Mouse (Mus musculus): ENCODE results near the gene Dazap1. TPM values are rescaled to one million over a fixed set of nuclear protein-coding genes. Genes with fewer than 3 reads are reported as not detected.

Gene Dazap1
- total and polyA plus RNA-seq, 2 experiments from 2014 or later, result 30.3 to 96.2 TPM

DNA sequence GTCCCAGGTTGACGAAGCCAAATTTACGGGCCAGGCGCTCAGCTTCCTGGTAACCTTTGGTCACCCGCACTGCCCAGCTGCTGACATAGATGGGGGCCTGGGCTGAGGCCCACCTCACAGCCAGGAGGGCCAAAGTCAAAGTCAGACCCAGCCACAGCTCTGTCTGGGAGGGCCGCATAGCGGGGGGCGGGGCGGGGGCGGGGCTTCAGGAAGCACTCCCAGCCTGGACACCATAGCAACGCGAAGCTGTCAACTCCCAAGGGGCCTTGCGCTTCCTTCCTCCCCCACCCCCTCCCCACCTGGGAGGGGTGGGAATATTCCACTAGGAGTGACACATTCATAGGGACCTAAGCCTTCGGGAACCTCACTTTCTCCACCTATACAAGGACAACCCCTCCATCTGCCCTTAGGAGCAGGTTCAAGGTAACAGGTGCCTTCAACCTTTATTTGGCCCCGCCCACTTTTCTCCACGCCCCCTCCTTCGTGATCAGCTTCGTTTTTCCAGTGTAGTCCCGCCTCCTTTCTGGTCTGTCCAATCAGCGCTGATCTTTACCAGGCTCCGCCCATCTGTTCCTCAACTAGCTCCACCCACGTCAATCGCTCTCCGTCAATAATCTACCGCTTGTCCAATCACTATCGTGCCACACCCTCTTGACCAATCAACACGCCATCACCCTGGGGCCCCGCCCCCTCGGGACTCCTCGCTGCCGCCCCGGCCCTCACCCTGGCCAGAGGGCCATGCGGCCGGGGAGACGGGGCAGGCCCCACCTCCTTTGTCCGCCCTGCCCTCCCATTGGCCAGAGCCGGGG is 68.2 kb downstream of the Dazap1 start, which contains the start of the genes Pcsk4 and Reep6:
Pcsk4 (minus strand) TSS at position 226 of the 809 bp plus-strand sequence.
Reep6 (plus strand) TSS at position 681 of the 809 bp plus-strand sequence.
- H3K27ac ChIP-seq (ENCODE audit: low read depth), result no peak within 1 kb of the TSS
- H3K4me3 ChIP-seq (ENCODE audit: low read depth, low read length), result peak within 1 kb of the TSS; percentile 33
- 7% methylated on average over 35 of the region's 36 CpGs for WGBS
- TF ChIP-seq EP300 (IDR thresholded peaks at IDR 0.05; ENCODE audit: low read depth) (no peak), CTCF (IDR thresholded peaks at IDR 0.05; ENCODE audit: low read depth) (no peak)
- DNase-seq (ENCODE audit: low spot score) (peak; percentile 96), ATAC-seq (ENCODE audit: insufficient read depth, low read depth) (peak; percentile 95)
- H3K4me2 ChIP-seq (ENCODE audit: low read depth, low read length), result peak within 1 kb of the TSS; percentile 62
- no peaks in the 10 kb centered on the region for H3K36me3 ChIP-seq (replicated peaks; ENCODE audit: control insufficient read depth, insufficient read depth, low read length)
- H3K9ac ChIP-seq (replicated peaks; ENCODE audit: low read depth, low read length), result no peak within 1 kb of the TSS
- H3K27me3 ChIP-seq (ENCODE audit: control insufficient read depth, insufficient read depth, low read length), result peaks cover 35% of the 10 kb centered on the region
- peaks cover 4% of the 10 kb centered on the region; the same call in 1 of the 2 replicates for H3K4me1 ChIP-seq (ENCODE audit: control insufficient read depth, insufficient read depth)
- no peaks in the 10 kb centered on the region for H3K9me3 ChIP-seq (replicated peaks; ENCODE audit: control insufficient read depth, low read length)

- Histone ChIP-seq H3K27me3 (ENCODE audit: control insufficient read depth, insufficient read depth, low read length) (peaks cover 37% of the 10 kb centered on the region), H3K36me3 (replicated peaks; ENCODE audit: control insufficient read depth, insufficient read depth, low read length) (no peaks in the 10 kb centered on the region), H3K4me1 (ENCODE audit: control insufficient read depth, insufficient read depth) (peaks cover 4% of the 10 kb centered on the region; the same call in 1 of the 2 replicates), H3K27ac (ENCODE audit: low read depth) (no peak overlapping the region), H3K9ac (replicated peaks; ENCODE audit: low read depth, low read length) (no peak overlapping the region), H3K4me2 (ENCODE audit: low read depth, low read length) (peak overlapping the region; percentile 62), H3K4me3 (ENCODE audit: low read depth, low read length) (peak overlapping the region; percentile 33), H3K9me3 (replicated peaks; ENCODE audit: control insufficient read depth, low read length) (no peaks in the 10 kb centered on the region)
- ATAC-seq (ENCODE audit: insufficient read depth, low read depth), result no peak
- WGBS, result 2% methylated on average over 41 of the region's 41 CpGs
- no peak for DNase-seq (ENCODE audit: low spot score)
- TF ChIP-seq CTCF (IDR thresholded peaks at IDR 0.05; ENCODE audit: low read depth), result no peak
- no peak for TF ChIP-seq EP300 (IDR thresholded peaks at IDR 0.05; ENCODE audit: low read depth)
These were observed 68.8 kb downstream of the Dazap1 start for GRCm38 (mm10) chr10:80330084-80330483.

DNA sequence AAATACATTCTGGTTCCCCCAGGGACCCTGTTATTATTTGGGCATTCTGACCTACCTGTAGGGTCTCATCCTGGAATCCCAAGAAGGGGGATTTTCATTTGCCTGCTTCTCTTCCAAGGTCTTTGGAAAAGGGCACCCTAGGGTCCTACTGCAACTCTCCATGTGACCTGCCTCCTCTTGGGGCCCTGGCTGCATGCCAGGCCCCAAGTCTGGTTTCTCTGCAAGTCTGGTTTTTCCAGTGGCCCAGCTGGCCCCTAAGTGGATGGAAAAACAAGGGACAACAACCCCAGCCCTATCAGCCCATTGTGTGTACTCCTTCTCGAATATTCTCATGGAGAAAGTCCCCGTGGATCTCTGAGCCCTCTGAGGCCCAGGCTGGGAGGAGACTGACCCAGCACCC is 69.6 kb downstream of the Dazap1 start:
- TF ChIP-seq CTCF (IDR thresholded peaks at IDR 0.05; ENCODE audit: low read depth) (no peak), EP300 (IDR thresholded peaks at IDR 0.05; ENCODE audit: low read depth) (no peak)
- ATAC-seq (ENCODE audit: insufficient read depth, low read depth), result no peak
- Histone ChIP-seq H3K9ac (replicated peaks; ENCODE audit: low read depth, low read length) (no peak overlapping the region), H3K36me3 (replicated peaks; ENCODE audit: control insufficient read depth, insufficient read depth, low read length) (no peaks in the 10 kb centered on the region), H3K4me3 (ENCODE audit: low read depth, low read length) (no peak overlapping the region), H3K27ac (ENCODE audit: low read depth) (no peak overlapping the region), H3K9me3 (replicated peaks; ENCODE audit: control insufficient read depth, low read length) (no peaks in the 10 kb centered on the region), H3K4me1 (ENCODE audit: control insufficient read depth, insufficient read depth) (peaks cover 4% of the 10 kb centered on the region; the same call in 1 of the 2 replicates), H3K4me2 (ENCODE audit: low read depth, low read length) (no peak overlapping the region), H3K27me3 (ENCODE audit: control insufficient read depth, insufficient read depth, low read length) (peaks cover 37% of the 10 kb centered on the region)
- 48% methylated on average over 2 of the region's 2 CpGs for WGBS
- DNase-seq (ENCODE audit: low spot score), result no peak

GRCm38 (mm10) chr10:80331636-80332524 is 70.6 kb downstream of the Dazap1 start:
- Histone ChIP-seq H3K9ac (replicated peaks; ENCODE audit: low read depth, low read length) (no peak overlapping the region), H3K27ac (ENCODE audit: low read depth) (no peak overlapping the region), H3K4me3 (ENCODE audit: low read depth, low read length) (no peak overlapping the region)

GRCm38 (mm10) chr10:80332525-80332989 is 71.3 kb downstream of the Dazap1 start:
- ATAC-seq (ENCODE audit: insufficient read depth, low read depth), result no peak
- DNase-seq (ENCODE audit: low spot score), result no peak
- WGBS, result 85% methylated on average over 5 of the region's 5 CpGs
- TF ChIP-seq EP300 (IDR thresholded peaks at IDR 0.05; ENCODE audit: low read depth) (no peak), CTCF (IDR thresholded peaks at IDR 0.05; ENCODE audit: low read depth) (no peak)
- peaks cover 4% of the 10 kb centered on the region; the same call in 1 of the 2 replicates for H3K4me1 ChIP-seq (ENCODE audit: control insufficient read depth, insufficient read depth)
- peaks cover 37% of the 10 kb centered on the region for H3K27me3 ChIP-seq (ENCODE audit: control insufficient read depth, insufficient read depth, low read length)
- H3K36me3 ChIP-seq (replicated peaks; ENCODE audit: control insufficient read depth, insufficient read depth, low read length), result no peaks in the 10 kb centered on the region
- no peak overlapping the region for H3K4me3 ChIP-seq (ENCODE audit: low read depth, low read length)
- no peak overlapping the region for H3K27ac ChIP-seq (ENCODE audit: low read depth)
- no peak overlapping the region for H3K9ac ChIP-seq (replicated peaks; ENCODE audit: low read depth, low read length)
- no peak overlapping the region for H3K4me2 ChIP-seq (ENCODE audit: low read depth, low read length)
- no peaks in the 10 kb centered on the region for H3K9me3 ChIP-seq (replicated peaks; ENCODE audit: control insufficient read depth, low read length)

More at GRCm38 (mm10) chr10:80331636-80332524, 70.6 kb downstream of the Dazap1 start:
- Histone ChIP-seq H3K27me3 (ENCODE audit: control insufficient read depth, insufficient read depth, low read length) (peaks cover 37% of the 10 kb centered on the region), H3K4me1 (ENCODE audit: control insufficient read depth, insufficient read depth) (peaks cover 4% of the 10 kb centered on the region; the same call in 1 of the 2 replicates), H3K4me2 (ENCODE audit: low read depth, low read length) (no peak overlapping the region), H3K36me3 (replicated peaks; ENCODE audit: control insufficient read depth, insufficient read depth, low read length) (no peaks in the 10 kb centered on the region), H3K9me3 (replicated peaks; ENCODE audit: control insufficient read depth, low read length) (no peaks in the 10 kb centered on the region)
- 66% methylated on average over 10 of the region's 10 CpGs for WGBS
- no peak for ATAC-seq (ENCODE audit: insufficient read depth, low read depth)
- no peak for TF ChIP-seq EP300 (IDR thresholded peaks at IDR 0.05; ENCODE audit: low read depth)
- DNase-seq (ENCODE audit: low spot score), result no peak
